Mouse (Mus musculus): ENCODE data around the gene Cdk18. TPM values are rescaled to one million over a fixed set of nuclear protein-coding genes. Genes with fewer than 3 reads are reported as not detected.

Cdk18 gene
- total and polyA plus RNA-seq, 3 experiments, result 0.32 to 2.5 (median 1.1) TPM

GRCm38 (mm10) chr1:132067261-132068255 lies 71.9 kb downstream of the Cdk18 start, which contains the start of gene Mfsd4a (continued):
- no peak for TF ChIP-seq MAFK (IDR thresholded peaks at IDR 0.05; ENCODE audit: insufficient replicate concordance, low read length)
- no peak for TF ChIP-seq PAX5 (IDR thresholded peaks at IDR 0.05; ENCODE audit: low read length)
- no peak for TF ChIP-seq MYC (IDR thresholded peaks at IDR 0.05; ENCODE audit: low read depth, low read length)
- TF ChIP-seq ELF1 (IDR thresholded peaks at IDR 0.05; ENCODE audit: low read depth, low read length), result no peak; the same call in 1 of the 2 replicates
- TF ChIP-seq TCF12 (IDR thresholded peaks at IDR 0.05; ENCODE audit: low read depth, low read length), result peak; percentile 54; the same call in 1 of the 2 replicates
- no peak for TF ChIP-seq POLR2AphosphoS2 (IDR thresholded peaks at IDR 0.05; ENCODE audit: low read depth, low read length)
- no peak for TF ChIP-seq KAT2A (IDR thresholded peaks at IDR 0.05; ENCODE audit: insufficient replicate concordance, low read length)
- 0 out of 2 replicates have a peak, but pooled peaks have one; percentile 8 for TF ChIP-seq MAX (IDR thresholded peaks at IDR 0.05; ENCODE audit: low read length)
- no peak for TF ChIP-seq EP300 (IDR thresholded peaks at IDR 0.05; ENCODE audit: low read length)
- no peak for TF ChIP-seq JUN (IDR thresholded peaks at IDR 0.05; ENCODE audit: insufficient read depth, low read depth, low read length)
- no peak for TF ChIP-seq CHD2 (IDR thresholded peaks at IDR 0.05; ENCODE audit: low read length)
- peak; percentile 75 for TF ChIP-seq BHLHE40 (IDR thresholded peaks at IDR 0.05; ENCODE audit: low read depth, low read length)

- H3K79me2 ChIP-seq (replicated peaks; ENCODE audit: control insufficient read depth, extremely low read depth, insufficient read depth, poor library complexity, severe bottlenecking), result no peaks in the 10 kb centered on the region
- no peaks in the 10 kb centered on the region for H3K36me3 ChIP-seq (replicated peaks in 1 of 2; ENCODE audit: control insufficient read depth in 1 of 2, insufficient read depth in 1 of 2, low read length in 1 of 2)
- no peak overlapping the region for H3K9ac ChIP-seq (ENCODE audit: insufficient read depth, low read depth)
- no peak overlapping the region for H3K4me2 ChIP-seq (ENCODE audit: insufficient read depth, low read depth, poor library complexity, severe bottlenecking)
- peaks cover 14 to 61% of the 10 kb centered on the region in 2 experiments for H3K4me1 ChIP-seq (ENCODE audit: control insufficient read depth in 1 of 2, insufficient read depth in 2 of 2)
- H3K4me3 ChIP-seq (replicated peaks in 1 of 3; ENCODE audit: low read depth in 2 of 3, low read length in 2 of 3, poor library complexity in 1 of 3), result no peak overlapping the region
- no peak for TF ChIP-seq UBTF (IDR thresholded peaks at IDR 0.05; ENCODE audit: low read depth, low read length)
- no peak for TF ChIP-seq MXI1 (IDR thresholded peaks at IDR 0.05; ENCODE audit: low read depth, low read length)
- TF ChIP-seq ZKSCAN1 (IDR thresholded peaks at IDR 0.05; ENCODE audit: borderline replicate concordance, low read depth, low read length), result no peak
- TF ChIP-seq ZC3H11A (IDR thresholded peaks at IDR 0.05; ENCODE audit: low read depth, low read length), result no peak
- TF ChIP-seq TCF12 (IDR thresholded peaks at IDR 0.05; ENCODE audit: low read depth, low read length), result no peak
- no peak for TF ChIP-seq SMC3 (IDR thresholded peaks at IDR 0.05; ENCODE audit: low read depth, low read length)
- TF ChIP-seq USF1 (IDR thresholded peaks at IDR 0.05; ENCODE audit: low read depth, low read length), result no peak
- no peak for TF ChIP-seq MAFK (IDR thresholded peaks at IDR 0.05; ENCODE audit: insufficient replicate concordance, low read length)
- no peaks in the 10 kb centered on the region for H3K9me3 ChIP-seq (replicated peaks; ENCODE audit: low read length)
- DNase-seq (ENCODE audit: extremely low read depth), result no peak
- H3K27ac ChIP-seq (ENCODE audit: insufficient read depth, low read depth), result no peak overlapping the region
- H3K27me3 ChIP-seq (replicated peaks), result peaks cover 66% of the 10 kb centered on the region
- in situ Hi-C loops (cut with MboI; ENCODE audit: low pct_ligation_motif_present, low pct_unique_long_range_greater_than_20kb, low sequenced_read_pairs), result loop anchor here (5.0 kb wide), 1 partner anchor 42 kb away; no protein-coding TSS in a partner anchor
- dilution Hi-C loops (cut with MboI; ENCODE audit: extremely low pct_ligation_motif_present, extremely low pct_unique_long_range_greater_than_20kb, low sequenced_read_pairs), result no loop called here
These were observed 73.9 kb downstream of the Cdk18 start for GRCm38 (mm10) chr1:132065475-132066172.

All from CH12.LX (cell line).